Mouse (Mus musculus) megakaryocyte, embryonic 14.5 days (primary cell): ENCODE data around the gene Pde6c. TPM values are rescaled to one million over a fixed set of nuclear protein-coding genes. Genes with fewer than 3 reads are reported as not detected.

Experiments used
- H3K27me3 ChIP-seq: replicated peaks from 2 replicates; pipeline ENCODE3; 2012; ENCODE audit warnings: inconsistent platforms
- H3K36me3 ChIP-seq: replicated peaks from 2 replicates; pipeline ENCODE3; 2012; ENCODE audit warnings: low read length, inconsistent platforms, mixed read lengths
- H3K4me1 ChIP-seq: 2 replicates; pipeline ENCODE4 v1.6.1; 2012; ENCODE audit warnings: inconsistent platforms
- H3K4me3 ChIP-seq: replicated peaks from 2 replicates; pipeline ENCODE3; 2012; ENCODE audit warnings: moderate library complexity, mild to moderate bottlenecking, inconsistent platforms
- H3K9me3 ChIP-seq: 2 replicates; pipeline ENCODE4 v1.6.1; 2012; ENCODE audit warnings: inconsistent platforms
- FLI1 ChIP-seq: IDR thresholded peaks from 2 replicates; pipeline ENCODE4 v1.6.1; 2012; ENCODE audit warnings: low read length, inconsistent platforms, mixed read lengths
- GATA1 ChIP-seq: IDR thresholded peaks from 3 replicates; pipeline ENCODE4 v1.6.1; 2012; ENCODE audit warnings: mixed read lengths, low read length, inconsistent platforms, borderline replicate concordance
- polyA plus RNA-seq: library from polyadenylated mRNA; stranded (reverse); fragments of >175 nt; gene quantifications from 2 replicates; pipeline ENCODE4 v1.2.3, GENCODE M21; 2012; ENCODE audit warnings: low replicate concordance; ENCODE audit not compliant: insufficient read depth

Gene Pde6c
- polyA plus RNA-seq, 1 experiment, result not detected

DNA sequence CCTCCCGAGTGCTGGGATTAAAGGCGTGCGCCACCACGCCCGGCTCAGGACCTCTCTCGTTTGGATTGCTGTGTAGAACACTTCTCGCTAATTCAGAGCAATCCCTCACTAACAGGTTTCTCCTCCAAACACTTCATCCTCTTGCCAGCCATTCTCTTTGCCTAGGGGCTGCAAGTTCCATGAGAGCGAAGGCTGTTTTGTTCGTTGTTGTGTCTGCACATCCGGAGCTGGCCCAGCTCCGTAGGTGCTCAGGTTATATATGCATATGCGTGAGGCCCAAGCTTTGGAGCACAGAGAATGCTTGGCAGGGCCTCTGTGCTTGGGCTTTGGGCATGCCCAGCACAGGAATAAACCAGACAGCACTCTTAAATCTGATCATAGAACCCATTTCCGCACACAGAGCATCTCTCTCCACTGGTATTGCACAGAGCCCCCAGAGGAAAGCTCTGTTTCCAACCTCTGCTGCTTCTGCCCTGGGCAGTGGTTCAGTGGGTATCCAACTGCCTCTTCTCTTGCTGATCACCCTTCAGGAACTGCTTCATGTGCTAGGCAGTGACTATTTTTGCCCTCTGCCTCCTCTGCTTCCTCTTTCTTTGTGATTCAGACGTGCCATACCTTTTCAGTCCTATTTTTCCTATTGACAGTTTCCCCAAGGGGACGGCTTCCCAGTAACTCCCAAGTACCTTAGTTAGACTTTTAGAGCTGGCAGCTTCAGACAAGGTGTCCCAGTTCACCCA lies 22.9 kb upstream of the Pde6c start:
- Histone ChIP-seq H3K4me1 (no peaks in the 10 kb centered on the region), H3K4me3 (no peak overlapping the region), H3K9me3 (peaks cover 3% of the 10 kb centered on the region; the same call in 1 of the 2 replicates), H3K27me3 (peaks cover 27% of the 10 kb centered on the region), H3K36me3 (no peaks in the 10 kb centered on the region)
- TF ChIP-seq FLI1 (no peak), GATA1 (no peak)

GRCm38 (mm10) chr19:38111056-38111455 lies 21.5 kb upstream of the Pde6c start:
- no peaks in the 10 kb centered on the region; the same call in 1 of the 2 replicates for H3K9me3 ChIP-seq
- no peak overlapping the region for H3K4me3 ChIP-seq
- H3K36me3 ChIP-seq, result no peaks in the 10 kb centered on the region
- H3K4me1 ChIP-seq, result no peaks in the 10 kb centered on the region
- peaks cover 26% of the 10 kb centered on the region for H3K27me3 ChIP-seq
- TF ChIP-seq FLI1 (no peak), GATA1 (no peak)

- H3K4me3 ChIP-seq, result no peak overlapping the region
- peaks cover 28% of the 10 kb centered on the region for H3K27me3 ChIP-seq
- no peaks in the 10 kb centered on the region for H3K4me1 ChIP-seq
- TF ChIP-seq GATA1, result no peak
- no peak for TF ChIP-seq FLI1
- H3K9me3 ChIP-seq, result no peaks in the 10 kb centered on the region
- H3K36me3 ChIP-seq, result no peaks in the 10 kb centered on the region
Measured at GRCm38 (mm10) chr19:38112575-38112974, 20.0 kb upstream of the Pde6c start.

DNA sequence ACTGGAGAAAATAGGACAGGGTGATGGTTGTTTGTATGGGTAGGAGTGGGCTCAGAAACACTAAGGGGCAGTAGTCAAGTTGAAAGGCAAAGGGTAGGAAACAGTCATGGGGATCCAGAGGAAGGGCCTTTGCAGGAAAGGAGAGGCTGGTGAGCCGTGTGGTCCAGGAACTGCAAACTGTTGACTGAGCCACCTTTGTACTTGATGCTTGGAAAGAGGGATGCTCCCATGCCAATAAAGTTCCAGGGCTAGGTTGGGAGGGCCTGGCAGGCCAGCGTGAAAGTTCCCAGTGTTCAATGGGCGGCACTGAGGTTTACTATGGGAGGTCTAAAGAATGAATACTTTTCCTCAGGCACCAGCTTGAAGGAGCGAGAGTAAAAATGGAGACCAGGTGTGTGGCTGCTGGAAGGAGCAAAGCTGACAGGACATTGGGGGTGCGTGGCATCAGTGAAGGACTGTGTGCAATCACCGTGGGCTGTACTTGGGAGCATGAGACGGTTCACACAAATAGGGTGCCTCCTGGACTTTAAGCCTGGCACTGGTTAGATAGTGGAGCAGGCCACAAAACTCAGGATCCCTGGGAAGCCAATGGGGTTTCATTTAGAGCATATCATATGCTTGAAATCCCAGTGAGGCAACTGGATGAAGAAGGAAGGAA lies 17.6 kb upstream of the Pde6c start:
- TF ChIP-seq GATA1, result no peak
- no peak for TF ChIP-seq FLI1
- Histone ChIP-seq H3K4me3 (no peak overlapping the region), H3K36me3 (no peaks in the 10 kb centered on the region), H3K27me3 (peaks cover 28% of the 10 kb centered on the region), H3K4me1 (no peaks in the 10 kb centered on the region), H3K9me3 (no peaks in the 10 kb centered on the region)

DNA sequence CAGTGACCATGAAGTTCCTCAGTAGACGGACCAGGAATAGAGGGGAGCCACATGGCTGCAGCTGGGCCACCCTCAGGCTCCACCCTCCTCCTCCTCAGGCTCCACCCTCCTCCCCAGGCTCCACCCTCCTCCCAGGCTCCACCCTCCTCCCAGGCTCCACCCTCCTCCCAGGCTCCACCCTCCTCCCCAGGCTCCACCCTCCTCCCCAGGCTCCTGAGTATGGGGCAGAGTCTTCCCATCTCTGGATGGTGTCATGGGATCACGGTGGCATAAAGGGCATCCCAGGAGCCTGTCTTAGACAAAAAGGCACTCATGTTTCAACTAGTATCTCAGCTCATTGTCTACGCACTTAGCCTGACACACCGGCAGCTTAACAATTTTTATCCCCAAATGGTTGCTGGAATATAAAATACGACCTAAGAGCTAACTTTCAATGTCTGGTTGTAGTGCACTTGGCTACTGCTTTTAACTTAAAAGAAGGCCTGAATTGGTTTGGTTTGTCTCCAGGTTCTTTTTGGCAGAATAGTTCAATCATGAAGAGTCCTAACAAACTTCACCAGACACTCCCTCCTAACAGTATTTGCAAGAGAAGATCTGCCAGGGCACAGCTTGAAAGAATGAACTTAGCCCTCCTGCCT lies 12.3 kb upstream of the Pde6c start:
- Histone ChIP-seq H3K36me3 (no peaks in the 10 kb centered on the region), H3K4me1 (peaks cover 13% of the 10 kb centered on the region), H3K4me3 (no peak overlapping the region), H3K27me3 (peaks cover 56% of the 10 kb centered on the region), H3K9me3 (0 out of 2 replicates have a peak, but pooled peaks cover 2% of the 10 kb centered on the region)
- no peak for TF ChIP-seq FLI1
- no peak for TF ChIP-seq GATA1

DNA sequence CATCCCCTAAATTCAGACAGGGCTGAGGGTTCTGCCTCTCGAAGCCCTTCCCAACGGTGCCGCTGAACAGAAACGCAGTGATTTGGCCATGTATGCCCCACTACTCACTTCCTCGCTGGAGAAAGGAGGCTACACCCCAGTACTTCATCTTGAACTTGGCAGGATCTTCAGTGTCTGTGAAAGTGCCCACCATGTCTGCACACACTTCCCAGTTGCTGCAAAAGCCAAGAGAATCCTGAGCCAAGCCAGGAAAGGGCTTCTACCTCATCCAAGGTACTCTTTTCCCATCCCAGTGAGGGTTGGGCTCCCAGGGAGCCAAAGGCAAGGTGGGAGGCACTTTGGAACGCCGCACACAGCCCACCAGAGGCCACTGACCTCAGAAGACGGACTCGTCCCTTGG lies 8.7 kb upstream of the Pde6c start:
- Histone ChIP-seq H3K4me3 (peak overlapping the region; percentile 59), H3K27me3 (peaks cover 72% of the 10 kb centered on the region), H3K9me3 (peaks cover 4% of the 10 kb centered on the region; the same call in 1 of the 2 replicates), H3K4me1 (peaks cover 13% of the 10 kb centered on the region), H3K36me3 (no peaks in the 10 kb centered on the region)
- TF ChIP-seq GATA1 (no peak), FLI1 (no peak)

DNA sequence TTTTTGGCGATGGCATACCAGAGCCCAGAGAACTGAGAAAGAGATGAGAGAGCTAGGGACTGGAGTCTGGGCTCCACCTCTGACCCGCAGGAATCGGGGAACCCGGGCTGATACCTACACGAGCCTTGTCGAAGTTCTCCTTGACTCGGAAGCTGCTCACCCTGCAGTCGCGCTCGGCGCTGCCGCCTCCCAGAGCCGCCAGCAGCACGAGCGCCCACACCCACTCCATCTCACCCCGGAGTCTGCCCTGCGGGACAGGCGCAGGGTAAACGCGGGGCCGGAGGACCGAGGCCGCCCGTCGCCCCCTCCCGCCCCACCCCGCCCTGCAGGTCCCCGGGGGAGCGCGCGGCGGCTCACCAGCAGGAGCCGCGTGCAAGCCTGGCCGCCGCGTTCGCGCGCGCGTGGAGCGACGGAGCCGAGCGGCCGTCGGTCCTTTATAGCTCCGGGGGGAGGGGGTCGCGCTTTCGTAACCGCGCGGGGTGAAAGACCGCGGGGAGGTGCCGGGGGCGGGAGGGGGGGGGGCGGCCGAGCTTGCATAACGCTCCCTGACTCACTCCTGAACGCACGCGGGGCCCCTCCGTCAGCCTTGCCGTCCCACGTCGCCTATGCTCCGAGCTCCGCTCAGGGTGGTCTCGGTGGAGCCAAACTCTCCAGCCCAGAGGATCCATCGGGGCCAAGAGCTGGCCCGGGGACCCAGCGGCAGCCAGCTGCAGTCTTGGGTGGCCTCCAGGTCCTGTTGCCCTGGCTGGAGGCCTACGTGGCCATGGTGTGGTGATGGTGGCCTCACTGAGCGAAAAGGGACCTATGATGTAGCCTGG lies 8.0 kb upstream of the Pde6c start:
- peaks cover 72% of the 10 kb centered on the region for H3K27me3 ChIP-seq
- H3K9me3 ChIP-seq, result peaks cover 4% of the 10 kb centered on the region; the same call in 1 of the 2 replicates
- TF ChIP-seq GATA1 (no peak), FLI1 (no peak)
- peaks cover 13% of the 10 kb centered on the region for H3K4me1 ChIP-seq
- H3K36me3 ChIP-seq, result no peaks in the 10 kb centered on the region
- H3K4me3 ChIP-seq, result peak overlapping the region; percentile 85

DNA sequence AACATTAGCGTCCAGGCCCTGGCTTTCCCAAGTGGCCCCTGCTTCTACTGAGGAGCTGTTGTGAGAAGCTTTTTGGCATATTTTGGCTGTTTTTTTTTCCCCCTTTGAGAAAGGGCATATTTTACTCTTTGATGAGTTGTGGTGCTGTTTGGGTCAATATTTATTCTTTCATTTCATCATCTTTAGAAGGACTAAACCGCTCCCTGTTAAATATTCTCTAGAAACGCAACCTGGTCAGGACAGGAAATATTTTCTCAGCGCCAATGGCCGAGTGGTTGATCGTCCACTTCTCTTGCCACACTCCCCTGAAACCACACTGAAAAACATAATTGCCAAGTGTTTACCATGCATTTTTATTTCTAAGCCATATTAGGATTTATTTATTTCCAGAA lies 7.4 kb upstream of the Pde6c start, which contains the start of gene Rbp4:
Gene Rbp4 (minus strand): TSS at position 63 of the 392 bp plus-strand sequence.
- Histone ChIP-seq H3K9me3 (peaks cover 4% of the 10 kb centered on the region; the same call in 1 of the 2 replicates), H3K4me3 (peak within 1 kb of the TSS; percentile 85), H3K27me3 (peaks cover 73% of the 10 kb centered on the region), H3K4me1 (peaks cover 13% of the 10 kb centered on the region), H3K36me3 (no peaks in the 10 kb centered on the region)
- no peak for TF ChIP-seq FLI1
- TF ChIP-seq GATA1, result no peak

DNA sequence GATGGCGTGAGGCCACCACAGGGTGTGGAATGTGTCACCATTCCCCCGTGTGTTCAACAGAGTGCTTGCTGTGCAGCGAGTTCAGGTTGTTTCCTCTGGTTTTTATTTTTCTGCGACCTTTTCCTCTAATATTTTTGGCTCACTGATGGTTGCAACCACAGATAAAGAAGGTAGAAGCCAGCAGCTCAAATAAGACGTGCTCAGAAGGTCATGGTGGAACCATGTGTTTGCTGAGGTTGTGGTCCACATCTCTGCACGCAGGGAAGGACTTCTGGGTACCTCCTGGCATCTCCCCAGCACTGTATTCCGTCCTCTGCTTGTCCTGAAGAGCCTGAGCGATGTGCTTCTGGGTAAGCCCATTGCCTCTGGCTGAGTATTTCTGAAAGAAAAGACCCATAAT lies 5.9 kb upstream of the Pde6c start:
- no peak for TF ChIP-seq GATA1
- no peak for TF ChIP-seq FLI1
- H3K9me3 ChIP-seq, result peaks cover 4% of the 10 kb centered on the region; the same call in 1 of the 2 replicates
- no peaks in the 10 kb centered on the region for H3K36me3 ChIP-seq

More for the DNA sequence above, 5.9 kb upstream of the Pde6c start:
- H3K27me3 ChIP-seq, result peaks cover 69% of the 10 kb centered on the region
- H3K4me1 ChIP-seq, result peaks cover 13% of the 10 kb centered on the region
- no peak overlapping the region for H3K4me3 ChIP-seq
